Mouse (Mus musculus): Measurements from ENCODE around the gene Nrg3.

DNA sequence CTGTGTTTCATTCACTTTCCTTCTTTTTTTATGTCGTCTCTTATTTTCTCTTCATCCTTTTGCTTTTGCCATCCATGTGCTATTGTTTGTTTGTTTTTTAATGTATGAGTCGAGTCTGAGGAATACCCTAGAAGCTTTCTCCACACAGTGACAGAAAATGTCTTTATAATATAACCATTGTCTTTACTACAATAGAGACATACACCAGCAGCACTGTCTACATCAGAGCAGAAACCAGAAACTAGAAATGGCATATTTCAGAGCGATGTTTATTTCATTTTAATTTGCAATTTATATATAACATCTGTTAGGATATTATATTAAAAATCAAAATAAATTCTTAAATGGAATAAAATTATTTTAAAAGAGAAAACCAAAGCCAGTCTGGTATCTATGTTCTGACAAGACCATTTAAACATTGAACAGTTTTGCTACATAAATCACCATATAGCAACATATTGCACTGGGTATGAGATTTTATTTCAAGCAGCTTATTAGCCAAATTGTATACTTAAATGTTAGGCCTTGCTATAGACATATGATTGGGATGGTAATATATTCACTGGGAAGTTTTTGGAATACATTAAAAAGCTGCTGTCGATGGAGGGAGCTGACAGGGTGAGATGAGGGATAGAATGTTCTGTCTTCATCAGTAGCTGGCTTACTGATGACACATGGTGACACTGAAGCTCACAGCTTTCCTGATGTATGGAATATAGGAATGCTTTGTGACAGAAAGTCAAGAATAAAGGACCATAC, 120.7 kb downstream of the Nrg3 start:
- TF ChIP-seq CTCF (IDR thresholded peaks at IDR 0.05; ENCODE audit: extremely low read depth, insufficient read depth, insufficient read length, insufficient replicate concordance) (no peak), POLR2A (IDR thresholded peaks at IDR 0.05; ENCODE audit: low read depth, low read length) (no peak)

Data from spleen, adult 2 months (tissue).